Mouse (Mus musculus): ENCODE results near the gene Lbhd1.
"Not testable (repeated sequence)": the region's sequence is repeated elsewhere in the genome, so short reads cannot be mapped to it uniquely, and the experiment has no call there.

Lbhd1 gene

GRCm38 (mm10) chr19:8883616-8884015 is at the start of gene Lbhd1, which contains the start of gene Gm49403:
Lbhd1 (plus strand) TSS chr19:8883732.
Gm49403 (plus strand) TSS chr19:8883930.
- no peak for DNase-seq (ENCODE audit: low spot score in 2 of 2)

GRCm38 (mm10) chr19:8836327-8836726 is 47.2 kb upstream of the Lbhd1 start:
- DNase-seq (ENCODE audit: low spot score in 2 of 2) = not testable (repeated sequence)

GRCm38 (mm10) chr19:8837251-8837791 is 46.2 kb upstream of the Lbhd1 start, which contains the start of gene Bscl2:
Bscl2 (plus strand) TSS chr19:8837467.
- peak; percentile 85 to 92 for DNase-seq (ENCODE audit: low spot score in 2 of 2)

- peak in 1 of 2 experiments; percentile 43 for DNase-seq (ENCODE audit: low spot score in 2 of 2)
These were observed 45.3 kb upstream of the Lbhd1 start for GRCm38 (mm10) chr19:8838041-8838730.

- peak; percentile 90 for DNase-seq (ENCODE audit: low spot score in 2 of 2)
These were observed 44.2 kb upstream of the Lbhd1 start, which contains the start of gene Gng3 for GRCm38 (mm10) chr19:8839103-8839907. Gng3 (minus strand) TSS chr19:8839194.

GRCm38 (mm10) chr19:8839908-8840791 is 43.4 kb upstream of the Lbhd1 start:
- peak; percentile 78 to 82 for DNase-seq (ENCODE audit: low spot score in 2 of 2)

- no peak for DNase-seq (ENCODE audit: low spot score in 2 of 2)
These were observed 42.5 kb upstream of the Lbhd1 start for GRCm38 (mm10) chr19:8841012-8841411.

GRCm38 (mm10) chr19:8842961-8843360 is 40.6 kb upstream of the Lbhd1 start:
- DNase-seq (ENCODE audit: low spot score in 2 of 2) = no peak

- DNase-seq (ENCODE audit: low spot score in 2 of 2) = peak; percentile 85 to 88
These were observed 39.0 kb upstream of the Lbhd1 start for GRCm38 (mm10) chr19:8844371-8845129.

GRCm38 (mm10) chr19:8848356-8848755 is 35.2 kb upstream of the Lbhd1 start:
- DNase-seq (ENCODE audit: low spot score in 2 of 2) = no peak

- DNase-seq (ENCODE audit: low spot score in 2 of 2) = no peak
These were observed 33.1 kb upstream of the Lbhd1 start, which contains the start of gene Lrrn4cl for GRCm38 (mm10) chr19:8850402-8850901. Lrrn4cl (plus strand) TSS chr19:8850768.

GRCm38 (mm10) chr19:8851639-8852038 is 31.9 kb upstream of the Lbhd1 start:
- DNase-seq (ENCODE audit: low spot score in 2 of 2) = no peak

GRCm38 (mm10) chr19:8852236-8852928 is 31.1 kb upstream of the Lbhd1 start:
- no peak for DNase-seq (ENCODE audit: low spot score in 2 of 2)

- DNase-seq (ENCODE audit: low spot score in 2 of 2) = no peak
These were observed 30.4 kb upstream of the Lbhd1 start for GRCm38 (mm10) chr19:8853117-8853516.

- DNase-seq (ENCODE audit: low spot score in 2 of 2) = no peak
These were observed 25.8 kb upstream of the Lbhd1 start for GRCm38 (mm10) chr19:8857689-8858088.

GRCm38 (mm10) chr19:8859018-8859417 is 24.5 kb upstream of the Lbhd1 start:
- peak in 1 of 2 experiments; percentile 48 for DNase-seq (ENCODE audit: low spot score in 2 of 2)

GRCm38 (mm10) chr19:8864265-8864664 is 19.3 kb upstream of the Lbhd1 start:
- DNase-seq (ENCODE audit: low spot score in 2 of 2) = peak in 1 of 2 experiments; percentile 33

- not testable (repeated sequence) for DNase-seq (ENCODE audit: low spot score in 2 of 2)
These were observed 13.2 kb upstream of the Lbhd1 start for GRCm38 (mm10) chr19:8870381-8870780.

GRCm38 (mm10) chr19:8870838-8871237 is 12.7 kb upstream of the Lbhd1 start:
- no peak for DNase-seq (ENCODE audit: low spot score in 2 of 2)
